9 mouse cellular contexts compared by ENCODE assay signal in genomic region chr1:134989372-134989771, GRCm38 (mm10). TPM values are rescaled to one million over a fixed set of nuclear protein-coding genes. Genes with fewer than 3 reads are reported as not detected.
DNase-seq lines count a peak whose midpoint lies in the region; ATAC-seq and TF ChIP-seq lines count a peak whose summit lies in the region.
"Had no signal": no experiment of that assay in that cellular context is flagged by ENCODE, and none has a peak within 500 bp of the region (broad histone marks: within the 10 kb centered on the region; RNA-seq: fewer than 3 reads in every experiment).

No protein-coding gene starts in this region.

- peak; percentile 66 to 68 for DNase-seq in adrenal gland, adult 18-20 months (ENCODE audit: low spot score in 2 of 2)
- peak; percentile 95 for DNase-seq in embryo, embryonic 10.5 days (ENCODE audit: low spot score)
- DNase-seq in heart, postnatal 36 days = peak; percentile 79 to 80
- DNase-seq in left cerebral cortex, postnatal 14 days (ENCODE audit: low spot score in 2 of 2) = peak; percentile 85 to 90
- peak; percentile 84 for DNase-seq in ovary, postnatal 14 days (ENCODE audit: low spot score)
- DNase-seq in thymus, postnatal 10 days (ENCODE audit: low spot score in 2 of 2) = peak; percentile 54 to 82

- no peak overlapping the region for H3K27ac ChIP-seq in intestine, postnatal 0 days (ENCODE audit: low read depth, low read length)
- no peak overlapping the region for H3K27ac ChIP-seq in intestine, embryonic 15.5 days
- H3K27ac ChIP-seq: stomach, embryonic 15.5 days had no signal

- intact Hi-C loops in heart, postnatal 36 days (cut with DNase I) = loop anchor here (1.0 to 5.0 kb wide), 2 partner anchors 117 to 383 kb away; no protein-coding TSS in a partner anchor
- intact Hi-C loops in left cerebral cortex, postnatal 14 days (cut with DNase I) = loop anchor here (2.0 to 10.0 kb wide), 2 partner anchors 117 to 375 kb away; no protein-coding TSS in a partner anchor

- no peak for ATAC-seq in intestine, postnatal 0 days
- no peak for ATAC-seq in intestine, embryonic 15.5 days

- WGBS in intestine, postnatal 0 days = 10% methylated on average over 7 of the region's 7 CpGs
- WGBS in intestine, embryonic 15.5 days = 8% methylated on average over 7 of the region's 7 CpGs

- H3K4me1 ChIP-seq in intestine, postnatal 0 days (replicated peaks; ENCODE audit: control insufficient read depth, insufficient read depth, low read length) = no peaks in the 10 kb centered on the region; the same call in 1 of the 2 replicates
- H3K4me1 ChIP-seq in intestine, embryonic 15.5 days (replicated peaks) = peaks cover 8% of the 10 kb centered on the region

- H3K9me3 ChIP-seq in intestine, postnatal 0 days (ENCODE audit: control insufficient read depth) = no peaks in the 10 kb centered on the region
- H3K9me3 ChIP-seq in intestine, embryonic 15.5 days = no peaks in the 10 kb centered on the region
- H3K9me3 ChIP-seq: stomach, embryonic 15.5 days had no signal

- no peaks in the 10 kb centered on the region; the same call in 1 of the 2 replicates for H3K27me3 ChIP-seq in intestine, postnatal 0 days (replicated peaks; ENCODE audit: control insufficient read depth, insufficient read depth, low read length)
- H3K27me3 ChIP-seq in intestine, embryonic 15.5 days (replicated peaks) = 0 out of 2 replicates have a peak, but pooled peaks cover 4% of the 10 kb centered on the region
- H3K27me3 ChIP-seq: stomach, embryonic 15.5 days had no signal

- no peak overlapping the region for H3K9ac ChIP-seq in intestine, postnatal 0 days (ENCODE audit: low read depth, low read length)
- H3K9ac ChIP-seq in intestine, embryonic 15.5 days = no peak overlapping the region
- H3K9ac ChIP-seq: stomach, embryonic 15.5 days had no signal

- peak; percentile 96 for TF ChIP-seq CTCF in intestine, postnatal 0 days (IDR thresholded peaks at IDR 0.05; ENCODE audit: low read depth)

- no peaks in the 10 kb centered on the region for H3K36me3 ChIP-seq in intestine, postnatal 0 days (ENCODE audit: control insufficient read depth, insufficient read depth)
- no peaks in the 10 kb centered on the region for H3K36me3 ChIP-seq in intestine, embryonic 15.5 days
- H3K36me3 ChIP-seq: stomach, embryonic 15.5 days had no signal

- no peak overlapping the region for H3K4me3 ChIP-seq in intestine, postnatal 0 days (ENCODE audit: low read depth, low read length)
- no peak overlapping the region for H3K4me3 ChIP-seq in intestine, embryonic 15.5 days (replicated peaks)
- H3K4me3 ChIP-seq: stomach, embryonic 15.5 days had no signal

- H3K4me2 ChIP-seq in intestine, postnatal 0 days (replicated peaks; ENCODE audit: low read depth) = no peak overlapping the region
- H3K4me2 ChIP-seq in intestine, embryonic 15.5 days (replicated peaks) = no peak overlapping the region
- H3K4me2 ChIP-seq: stomach, embryonic 15.5 days had no signal

RNA-seq across cellular contexts. Expression of gene Ube2t, which starts 27.0 kb away (rescaled TPM):
- 9.4 and 12.3 TPM in 2 replicates for polyA plus RNA-seq in intestine, postnatal 0 days (2015; fragmentation: Nextera tagmentation; extraction: Ambion mirVana)
- polyA plus RNA-seq in intestine, embryonic 15.5 days (2015; fragmentation: Nextera tagmentation; extraction: Ambion mirVana) = 31.1 and 31.9 TPM in 2 replicates
- total RNA-seq in adrenal gland, adult 18-20 months (2021) = under 1 TPM; 0.40 to 0.67 TPM
- total RNA-seq in heart, postnatal 36 days (2021) = 1 to 10 TPM; 7.2 to 7.3 TPM
- total RNA-seq in left cerebral cortex, postnatal 14 days (2021) = 1 to 10 TPM; 2.7 to 3.4 TPM

RNA-seq across cellular contexts. Expression of gene Ppp1r12b, which starts 33.6 kb away (rescaled TPM):
- polyA plus RNA-seq in intestine, postnatal 0 days (2015; fragmentation: Nextera tagmentation; extraction: Ambion mirVana) = 11.5 and 13.0 TPM in 2 replicates
- 18.0 and 19.3 TPM in 2 replicates for polyA plus RNA-seq in intestine, embryonic 15.5 days (2015; fragmentation: Nextera tagmentation; extraction: Ambion mirVana)
- total RNA-seq in adrenal gland, adult 18-20 months (2021) = 10 to 100 TPM; 10.7 to 12.1 TPM
- total RNA-seq in heart, postnatal 36 days (2021) = 100 to 1,000 TPM; 150 to 160 TPM
- 10 to 100 TPM; 77.8 to 81.7 TPM for total RNA-seq in left cerebral cortex, postnatal 14 days (2021)

Comparison
In these comparisons a context has a peak if more than half of its experiments do, and no peak if none do; other contexts are left out.
1. RNA of gene Ppp1r12b, which starts 33.6 kb away (total RNA-seq): 150 to 160 TPM in heart, postnatal 36 days and 77.8 to 81.7 TPM in left cerebral cortex, postnatal 14 days; 10.7 to 12.1 TPM in adrenal gland, adult 18-20 months; every median in the first group is over 4 times any median in the second.
2. Peak in every context shown above with its lines, with median percentiles within 50 percentile points of each other: DNase-seq.